Mouse (Mus musculus): Measurements from ENCODE around the gene Col6a3. TPM values are rescaled to one million over a fixed set of nuclear protein-coding genes. Genes with fewer than 3 reads are reported as not detected.

The Col6a3 gene
- 15.3 and 17.4 TPM in 2 replicates for polyA plus RNA-seq (2012; rRNA removed)

- Histone ChIP-seq H3K4me3 (ENCODE audit: insufficient read depth, low read depth, low read length) (peak within 1 kb of the TSS; percentile 41), H3K36me3 (ENCODE audit: control insufficient read depth, insufficient read depth, low read length) (no peaks in the 10 kb centered on the region), H3K27ac (ENCODE audit: insufficient read depth, low read depth, low read length) (peak within 1 kb of the TSS; percentile 12; the same call in 1 of the 2 replicates), H3K4me1 (ENCODE audit: control insufficient read depth, insufficient read depth, low read length) (peaks cover 2% of the 10 kb centered on the region; the same call in 1 of the 2 replicates), H3K27me3 (replicated peaks; ENCODE audit: control insufficient read depth, insufficient read depth, low read length) (no peaks in the 10 kb centered on the region)
- WGBS: 39% methylated on average over 4 of the region's 4 CpGs
- TF ChIP-seq CTCF (conservative IDR thresholded peaks at IDR 0.05; ENCODE audit: insufficient read depth, insufficient read length, low read depth, low read length) (no peak), POLR2A (IDR thresholded peaks at IDR 0.05; ENCODE audit: low read depth, low read length) (no peak)
- DNase-seq: peak; percentile 52
Measured at GRCm38 (mm10) chr1:90843836-90844235, at the start of gene Col6a3. TSS of gene Col6a3 (minus strand) at chr1:90843971.

- no peaks in the 10 kb centered on the region for H3K27me3 ChIP-seq (replicated peaks; ENCODE audit: control insufficient read depth, insufficient read depth, low read length)
- no peak for DNase-seq
- 53% methylated on average over 6 of the region's 6 CpGs for WGBS
- TF ChIP-seq CTCF (conservative IDR thresholded peaks at IDR 0.05; ENCODE audit: insufficient read depth, insufficient read length, low read depth, low read length) (no peak), POLR2A (IDR thresholded peaks at IDR 0.05; ENCODE audit: low read depth, low read length) (no peak)
- no peak overlapping the region for H3K4me3 ChIP-seq (ENCODE audit: insufficient read depth, low read depth, low read length)
- H3K4me1 ChIP-seq (ENCODE audit: control insufficient read depth, insufficient read depth, low read length): no peaks in the 10 kb centered on the region
- H3K36me3 ChIP-seq (ENCODE audit: control insufficient read depth, insufficient read depth, low read length): no peaks in the 10 kb centered on the region
- no peak overlapping the region for H3K27ac ChIP-seq (ENCODE audit: insufficient read depth, low read depth, low read length)
Measured at GRCm38 (mm10) chr1:90885771-90886460, 42.1 kb upstream of the Col6a3 start.

- peak; percentile 26 for DNase-seq
- Histone ChIP-seq H3K27ac (ENCODE audit: insufficient read depth, low read depth, low read length) (no peak overlapping the region), H3K4me1 (ENCODE audit: control insufficient read depth, insufficient read depth, low read length) (no peaks in the 10 kb centered on the region), H3K4me3 (ENCODE audit: insufficient read depth, low read depth, low read length) (no peak overlapping the region), H3K36me3 (ENCODE audit: control insufficient read depth, insufficient read depth, low read length) (no peaks in the 10 kb centered on the region), H3K27me3 (replicated peaks; ENCODE audit: control insufficient read depth, insufficient read depth, low read length) (no peaks in the 10 kb centered on the region)
- TF ChIP-seq POLR2A (IDR thresholded peaks at IDR 0.05; ENCODE audit: low read depth, low read length): no peak
- TF ChIP-seq CTCF (conservative IDR thresholded peaks at IDR 0.05; ENCODE audit: insufficient read depth, insufficient read length, low read depth, low read length): no peak
- 55% methylated on average over 5 of the region's 5 CpGs for WGBS
Measured at GRCm38 (mm10) chr1:90876486-90877270, 32.9 kb upstream of the Col6a3 start.

- Histone ChIP-seq H3K4me3 (ENCODE audit: insufficient read depth, low read depth, low read length) (no peak overlapping the region), H3K27me3 (replicated peaks; ENCODE audit: control insufficient read depth, insufficient read depth, low read length) (no peaks in the 10 kb centered on the region), H3K36me3 (ENCODE audit: control insufficient read depth, insufficient read depth, low read length) (no peaks in the 10 kb centered on the region), H3K4me1 (ENCODE audit: control insufficient read depth, insufficient read depth, low read length) (no peaks in the 10 kb centered on the region), H3K27ac (ENCODE audit: insufficient read depth, low read depth, low read length) (no peak overlapping the region)
- TF ChIP-seq POLR2A (IDR thresholded peaks at IDR 0.05; ENCODE audit: low read depth, low read length): no peak
- TF ChIP-seq CTCF (conservative IDR thresholded peaks at IDR 0.05; ENCODE audit: insufficient read depth, insufficient read length, low read depth, low read length): no peak
- 48% methylated on average over 2 of the region's 2 CpGs for WGBS
- DNase-seq: no peak
Measured at GRCm38 (mm10) chr1:90875961-90876360, 32.2 kb upstream of the Col6a3 start.

- no peak for TF ChIP-seq POLR2A (IDR thresholded peaks at IDR 0.05; ENCODE audit: low read depth, low read length)
- TF ChIP-seq CTCF (conservative IDR thresholded peaks at IDR 0.05; ENCODE audit: insufficient read depth, insufficient read length, low read depth, low read length): no peak
- 89% methylated on average over 8 of the region's 8 CpGs for WGBS
- DNase-seq: no peak
- Histone ChIP-seq H3K27me3 (replicated peaks; ENCODE audit: control insufficient read depth, insufficient read depth, low read length) (no peaks in the 10 kb centered on the region), H3K27ac (ENCODE audit: insufficient read depth, low read depth, low read length) (no peak overlapping the region), H3K4me3 (ENCODE audit: insufficient read depth, low read depth, low read length) (no peak overlapping the region), H3K4me1 (ENCODE audit: control insufficient read depth, insufficient read depth, low read length) (no peaks in the 10 kb centered on the region), H3K36me3 (ENCODE audit: control insufficient read depth, insufficient read depth, low read length) (no peaks in the 10 kb centered on the region)
Measured at GRCm38 (mm10) chr1:90875371-90875770, 31.6 kb upstream of the Col6a3 start.

GRCm38 (mm10) chr1:90870581-90870980 is 26.8 kb upstream of the Col6a3 start:
- TF ChIP-seq CTCF (conservative IDR thresholded peaks at IDR 0.05; ENCODE audit: insufficient read depth, insufficient read length, low read depth, low read length) (no peak), POLR2A (IDR thresholded peaks at IDR 0.05; ENCODE audit: low read depth, low read length) (no peak)
- DNase-seq: no peak
- Histone ChIP-seq H3K27me3 (replicated peaks; ENCODE audit: control insufficient read depth, insufficient read depth, low read length) (no peaks in the 10 kb centered on the region), H3K36me3 (ENCODE audit: control insufficient read depth, insufficient read depth, low read length) (no peaks in the 10 kb centered on the region), H3K4me1 (ENCODE audit: control insufficient read depth, insufficient read depth, low read length) (no peaks in the 10 kb centered on the region), H3K27ac (ENCODE audit: insufficient read depth, low read depth, low read length) (no peak overlapping the region), H3K4me3 (ENCODE audit: insufficient read depth, low read depth, low read length) (no peak overlapping the region)
- WGBS: 47% methylated on average over 2 of the region's 2 CpGs

- no peak for DNase-seq
- H3K27ac ChIP-seq (ENCODE audit: insufficient read depth, low read depth, low read length): no peak overlapping the region
- H3K27me3 ChIP-seq (replicated peaks; ENCODE audit: control insufficient read depth, insufficient read depth, low read length): no peaks in the 10 kb centered on the region
- TF ChIP-seq POLR2A (IDR thresholded peaks at IDR 0.05; ENCODE audit: low read depth, low read length) (no peak), CTCF (conservative IDR thresholded peaks at IDR 0.05; ENCODE audit: insufficient read depth, insufficient read length, low read depth, low read length) (no peak)
- H3K4me3 ChIP-seq (ENCODE audit: insufficient read depth, low read depth, low read length): no peak overlapping the region
- WGBS: 45% methylated on average over 7 of the region's 7 CpGs
- no peaks in the 10 kb centered on the region for H3K4me1 ChIP-seq (ENCODE audit: control insufficient read depth, insufficient read depth, low read length)
- H3K36me3 ChIP-seq (ENCODE audit: control insufficient read depth, insufficient read depth, low read length): no peaks in the 10 kb centered on the region
Measured at GRCm38 (mm10) chr1:90866734-90867133, 23.0 kb upstream of the Col6a3 start.

All from kidney, adult 2 months (tissue).